Mouse (Mus musculus): ENCODE measurements around the gene Fabp6.

Gene Fabp6

DNA sequence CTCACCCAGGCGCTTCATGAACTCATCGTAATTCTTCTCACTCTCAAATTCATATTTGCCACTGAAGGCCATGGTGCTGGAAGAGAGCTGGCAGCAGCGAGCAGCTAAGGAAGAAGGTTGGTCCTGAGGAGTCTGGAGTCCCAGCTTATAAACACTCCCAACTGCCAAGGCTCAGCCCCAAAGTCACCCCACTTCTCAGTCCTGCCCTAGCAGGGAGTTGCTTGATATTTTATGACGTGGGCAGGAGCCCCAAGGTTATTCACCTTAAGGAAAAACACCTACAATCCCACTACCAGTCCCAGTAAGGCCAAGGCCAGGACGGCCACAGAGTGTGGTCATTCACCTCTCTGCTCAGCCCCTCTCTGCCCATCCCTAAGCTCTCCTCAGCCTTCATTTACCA lies at the start of gene Fabp6:
Fabp6 (minus strand) TSS at position 101 of the 400 bp plus-strand sequence.
- no peak for DNase-seq (ENCODE audit: low read depth, low spot score)

DNA sequence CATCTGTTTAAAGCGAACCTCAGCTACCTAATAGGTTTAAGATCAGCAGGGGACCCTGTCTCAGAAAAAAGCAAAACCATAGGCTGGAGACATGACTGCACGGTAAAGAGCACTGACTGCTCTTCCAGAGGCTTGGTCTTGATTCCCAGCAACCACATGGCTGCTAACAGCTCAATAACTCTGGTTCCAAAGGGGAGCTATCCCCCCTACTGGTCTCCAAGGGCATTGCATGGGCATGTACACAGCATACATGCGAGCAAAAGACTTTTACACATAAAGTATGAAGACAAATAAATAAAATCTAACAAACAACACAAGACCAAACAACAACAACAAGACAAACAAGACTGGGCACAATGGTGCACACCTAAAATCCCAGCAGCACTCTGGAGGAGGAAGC lies 43.9 kb upstream of the Fabp6 start:
- DNase-seq (ENCODE audit: low read depth, low spot score), result no peak

DNA sequence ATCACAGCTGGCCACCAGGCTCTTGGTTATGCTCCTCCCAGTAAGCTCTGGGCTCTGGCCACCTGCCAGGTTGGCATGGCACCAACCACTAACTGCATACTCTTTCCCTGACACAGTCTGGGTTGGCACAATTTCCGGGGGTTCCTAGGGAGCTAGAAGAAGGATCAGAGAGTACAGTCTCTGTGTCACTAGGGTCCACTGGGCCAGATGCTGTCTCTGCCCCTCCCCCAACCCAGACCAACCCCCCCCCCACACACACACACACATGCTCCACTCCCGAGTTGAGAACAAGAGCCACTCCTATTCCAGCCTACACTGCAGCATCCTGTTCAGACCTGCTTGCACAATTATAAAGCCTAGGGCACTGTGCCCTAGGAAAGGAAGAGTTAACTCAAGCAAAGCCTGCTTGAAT lies 41.8 kb upstream of the Fabp6 start:
- no peak for DNase-seq (ENCODE audit: low read depth, low spot score)

DNA sequence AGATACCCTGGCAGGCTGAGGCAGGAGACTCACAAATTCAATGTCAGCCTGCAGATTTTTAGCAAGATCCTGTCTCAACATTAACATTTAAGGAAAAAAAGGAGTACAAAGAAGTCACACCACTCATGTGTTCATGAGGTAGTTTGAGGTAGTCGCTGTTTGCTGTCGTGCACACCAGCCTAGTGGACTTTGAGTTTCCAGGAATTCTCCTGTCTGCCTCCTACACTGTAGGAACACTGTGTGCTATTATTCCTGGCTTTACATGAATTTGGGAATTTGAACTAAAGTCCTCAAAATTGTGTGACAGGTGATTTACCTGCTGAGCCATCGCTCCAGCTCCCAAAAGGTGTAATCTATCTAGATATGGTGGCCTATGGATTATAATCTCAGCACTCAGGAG lies 37.1 kb upstream of the Fabp6 start:
- no peak for DNase-seq (ENCODE audit: low read depth, low spot score)

DNA sequence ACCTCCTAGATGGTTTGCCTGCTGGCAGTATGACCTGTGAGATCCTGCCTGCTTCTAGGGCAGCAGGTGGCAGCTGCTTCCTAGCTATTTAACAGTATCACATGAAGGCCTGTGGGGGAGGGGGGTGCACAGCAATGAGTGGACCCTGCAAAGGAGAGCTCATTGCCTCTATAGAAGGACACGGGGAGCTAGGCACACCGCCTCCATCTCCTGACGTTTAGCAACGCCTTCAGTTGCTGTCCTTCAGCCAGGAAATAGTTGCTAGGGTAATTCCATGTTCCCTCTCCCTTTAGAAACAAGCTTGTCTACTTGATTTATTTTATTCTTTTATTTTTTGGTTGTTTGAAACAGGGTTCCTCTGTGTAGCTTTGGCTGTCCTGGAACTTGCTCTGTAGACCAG lies 35.4 kb upstream of the Fabp6 start:
- DNase-seq (ENCODE audit: low read depth, low spot score), result no peak

DNA sequence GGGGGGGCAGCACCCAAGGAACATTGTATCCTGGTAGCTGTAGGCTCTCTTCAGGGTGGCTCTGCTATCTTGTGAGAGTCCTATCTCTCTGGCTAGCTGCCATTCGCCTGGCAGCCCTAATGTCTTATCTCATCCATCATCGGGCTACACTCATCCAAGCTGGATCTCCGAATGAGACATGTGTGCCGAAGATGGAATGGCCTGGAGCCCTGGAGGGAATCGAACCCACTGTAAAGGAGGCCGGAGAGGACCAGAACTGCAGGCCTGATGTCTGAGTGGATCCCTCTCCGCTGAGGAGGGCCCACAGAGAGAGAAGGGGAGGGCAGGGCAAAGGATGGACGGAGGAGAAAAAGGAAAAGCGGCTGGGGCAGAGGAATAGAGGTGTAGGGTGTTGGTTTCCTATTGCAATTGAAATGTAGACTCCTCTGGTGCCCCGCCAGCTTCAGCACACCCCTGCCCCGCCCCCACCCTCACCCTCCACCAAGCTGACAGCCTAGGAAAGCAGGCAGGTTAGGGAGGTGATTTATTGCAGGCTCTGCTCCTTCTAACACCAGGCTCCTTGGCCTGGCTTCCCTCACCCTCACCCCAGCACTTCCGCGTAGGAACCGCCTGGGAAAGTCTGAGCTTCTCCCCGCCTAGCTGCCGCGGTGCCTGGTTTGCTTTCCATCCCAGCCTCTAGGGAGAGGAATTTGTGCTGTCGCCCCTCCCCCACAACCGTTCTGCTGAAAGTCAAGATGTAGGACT lies 32.5 kb upstream of the Fabp6 start:
- DNase-seq (ENCODE audit: low read depth, low spot score), result peak; percentile 82

DNA sequence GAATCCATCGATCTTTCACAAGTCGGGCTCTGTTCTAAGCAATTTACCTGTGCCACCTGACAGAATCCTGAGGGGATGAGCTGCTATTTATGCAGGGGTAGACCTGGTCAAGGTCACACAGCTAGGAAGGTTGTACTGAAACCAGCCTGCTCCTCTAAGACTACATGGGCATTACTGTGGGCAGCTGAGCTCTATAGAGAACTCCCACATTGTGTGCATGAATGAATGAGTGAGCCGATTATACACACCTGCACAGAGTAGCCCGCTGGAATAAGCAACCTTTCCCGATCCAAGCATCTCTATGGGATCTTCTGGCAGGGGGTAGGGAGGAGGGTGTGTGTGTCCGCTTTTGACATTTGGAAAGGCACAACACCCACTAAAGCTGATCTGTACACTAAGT lies 31.8 kb upstream of the Fabp6 start:
- DNase-seq (ENCODE audit: low read depth, low spot score), result no peak

DNA sequence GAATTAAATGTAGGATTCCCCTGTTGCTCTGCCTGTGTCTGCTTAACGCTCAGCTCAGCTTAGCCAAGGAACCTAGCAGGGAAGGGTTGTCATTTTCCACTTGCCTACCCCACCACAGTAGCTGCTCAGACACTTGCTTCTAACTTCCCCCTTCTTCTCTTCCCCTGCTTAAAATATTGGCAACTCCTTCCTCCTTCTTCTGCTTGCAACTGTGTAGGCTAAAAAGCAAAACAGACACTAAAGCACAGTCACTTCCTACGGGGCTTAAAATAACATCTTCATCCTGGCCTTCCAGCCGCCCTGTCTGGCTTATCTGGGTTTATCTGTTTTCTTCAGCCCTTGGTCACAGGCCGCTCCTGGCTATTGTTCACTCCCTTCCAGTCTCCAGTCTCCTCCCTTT lies 31.2 kb upstream of the Fabp6 start:
- DNase-seq (ENCODE audit: low read depth, low spot score), result no peak

DNA sequence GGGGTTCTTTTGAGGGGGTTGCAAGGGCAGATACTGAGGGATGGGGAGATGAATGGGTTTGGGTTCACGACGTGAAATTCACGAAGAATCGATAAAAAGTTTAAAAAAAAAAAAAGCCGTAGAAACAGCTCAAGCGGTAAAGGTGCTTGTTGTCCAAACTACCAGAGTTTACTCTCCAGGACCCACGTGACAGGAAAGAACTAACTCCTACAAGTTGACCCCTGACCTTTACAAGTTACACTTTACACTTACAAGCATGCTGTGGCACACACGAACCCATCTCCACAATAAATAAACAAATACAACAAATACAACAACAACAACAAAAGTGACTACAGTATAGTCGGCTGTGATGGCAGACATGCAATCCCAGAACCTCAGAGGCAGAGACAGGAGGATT lies 30.3 kb upstream of the Fabp6 start:
- DNase-seq (ENCODE audit: low read depth, low spot score), result no peak

DNA sequence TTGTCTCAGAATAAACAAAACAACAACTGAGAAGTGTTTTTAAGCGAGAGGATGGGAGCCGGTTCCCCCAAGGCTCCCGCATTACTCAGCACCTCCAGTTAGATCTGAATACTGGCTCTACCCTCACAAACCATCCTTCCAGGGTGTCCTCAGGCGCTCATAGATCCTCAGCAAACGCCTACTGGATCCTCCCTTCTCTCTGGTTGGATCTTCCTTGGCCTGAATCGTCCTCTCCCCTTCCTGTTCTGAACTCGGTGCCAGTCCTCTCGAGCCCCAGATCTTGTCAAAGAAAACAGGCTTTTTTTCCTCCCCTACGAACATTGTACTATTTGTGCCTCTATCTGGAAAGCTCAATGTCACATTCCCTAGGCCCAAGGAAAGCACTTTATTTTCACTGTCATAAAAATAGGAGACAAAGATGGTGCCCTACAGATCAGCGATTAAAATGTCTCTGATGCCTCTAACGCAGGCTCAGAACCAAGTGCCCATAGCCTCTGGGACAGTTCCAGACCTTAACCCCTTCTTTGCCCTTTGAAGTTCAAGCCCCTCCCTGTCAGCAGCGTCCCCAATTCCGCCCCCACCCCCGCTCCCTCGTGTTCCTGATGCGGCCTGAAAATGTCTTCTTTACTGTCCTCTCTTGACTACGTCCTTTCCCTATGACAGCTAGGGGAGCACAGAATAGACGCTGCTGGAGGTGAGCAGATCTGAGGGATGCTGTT lies 25.7 kb upstream of the Fabp6 start:
- DNase-seq (ENCODE audit: low read depth, low spot score), result no peak

DNA sequence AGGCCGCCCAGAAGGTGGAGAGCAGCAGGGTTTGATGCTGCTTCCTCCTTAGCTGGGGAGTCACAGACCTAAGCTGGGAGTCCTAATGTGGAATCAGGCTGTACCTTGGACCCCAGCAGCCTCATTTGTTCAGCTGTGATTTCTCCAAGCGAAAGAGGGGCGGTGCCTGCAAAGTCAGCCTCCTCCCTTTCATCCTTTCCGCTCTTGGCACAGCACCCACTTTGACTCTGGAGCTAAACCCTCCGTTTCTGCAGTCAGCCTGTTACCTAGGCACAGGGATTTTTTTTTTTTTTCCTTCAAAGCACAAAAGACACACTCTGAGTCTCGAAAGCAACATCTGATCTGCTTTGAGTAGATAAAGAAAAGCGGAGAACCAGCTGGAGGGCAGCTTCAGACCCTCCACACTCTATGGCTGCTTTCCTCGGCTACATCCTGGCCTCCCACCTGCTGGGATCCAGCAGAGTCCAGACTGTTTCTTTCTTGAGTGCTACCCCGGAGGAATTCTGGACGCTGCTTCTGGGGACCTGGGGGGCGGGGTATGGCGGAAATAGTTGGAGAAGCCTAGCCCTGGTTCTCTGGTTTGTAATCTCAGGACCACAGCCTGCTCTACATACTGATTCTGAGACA lies 25.1 kb upstream of the Fabp6 start:
- DNase-seq (ENCODE audit: low read depth, low spot score), result peak; percentile 27

DNA sequence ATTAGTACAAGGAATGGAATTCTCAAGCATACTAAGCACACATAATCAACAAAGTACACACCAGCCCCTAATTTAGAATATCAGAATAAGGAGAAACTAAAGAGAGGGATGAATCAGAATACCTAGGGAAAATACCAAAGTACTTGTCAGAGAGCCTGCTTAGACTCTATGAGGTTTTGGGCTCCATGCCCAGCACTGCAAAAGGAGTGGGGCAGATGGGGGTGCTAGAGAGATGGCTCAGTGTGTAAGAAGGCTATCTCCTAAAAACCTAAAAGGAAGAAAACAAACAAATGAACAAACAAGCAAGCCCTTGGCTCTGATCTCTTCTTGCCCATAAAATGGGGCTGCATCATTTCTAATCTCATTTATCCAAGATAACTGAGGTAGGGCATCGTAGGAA lies 23.0 kb upstream of the Fabp6 start:
- DNase-seq (ENCODE audit: low read depth, low spot score), result no peak

DNA sequence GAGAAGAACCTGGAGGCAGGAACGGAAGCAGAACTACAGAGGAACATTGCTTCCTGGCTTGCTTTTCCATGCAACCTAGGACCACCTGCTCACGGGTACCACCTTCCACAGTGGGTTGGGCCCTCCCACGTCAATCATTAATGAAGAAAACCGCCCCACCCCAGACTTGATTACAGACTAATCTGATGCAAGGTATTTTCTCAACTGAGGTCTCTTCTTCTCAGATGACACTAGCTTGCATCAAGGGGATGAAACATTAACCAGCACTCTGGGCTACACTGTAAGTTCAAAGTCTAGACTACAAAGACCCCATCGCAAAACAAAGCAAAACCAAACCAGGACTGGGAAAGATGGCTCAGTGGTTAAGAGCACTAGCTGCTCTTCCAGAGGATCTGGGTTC lies 20.4 kb upstream of the Fabp6 start:
- no peak for DNase-seq (ENCODE audit: low read depth, low spot score)

DNA sequence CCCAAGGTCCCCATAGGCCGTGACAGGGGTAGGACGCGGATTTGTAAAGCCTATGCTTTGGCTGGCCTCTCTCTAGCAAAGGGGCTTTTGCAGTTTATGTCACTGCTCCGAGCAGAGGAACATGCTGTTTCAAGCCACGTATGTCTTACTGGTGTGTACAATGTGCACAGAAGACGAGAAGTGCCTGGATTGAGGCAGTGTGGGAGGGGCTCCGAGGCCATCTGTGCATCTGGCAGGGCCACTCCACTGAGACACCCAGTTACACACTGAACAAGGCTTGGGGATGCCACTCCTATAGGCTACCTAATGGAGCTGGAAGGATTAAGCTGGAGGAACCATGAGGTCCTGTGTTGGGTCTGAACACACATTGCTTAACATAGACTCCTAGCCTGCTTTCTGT lies 17.1 kb upstream of the Fabp6 start:
- no peak for DNase-seq (ENCODE audit: low read depth, low spot score)

DNA sequence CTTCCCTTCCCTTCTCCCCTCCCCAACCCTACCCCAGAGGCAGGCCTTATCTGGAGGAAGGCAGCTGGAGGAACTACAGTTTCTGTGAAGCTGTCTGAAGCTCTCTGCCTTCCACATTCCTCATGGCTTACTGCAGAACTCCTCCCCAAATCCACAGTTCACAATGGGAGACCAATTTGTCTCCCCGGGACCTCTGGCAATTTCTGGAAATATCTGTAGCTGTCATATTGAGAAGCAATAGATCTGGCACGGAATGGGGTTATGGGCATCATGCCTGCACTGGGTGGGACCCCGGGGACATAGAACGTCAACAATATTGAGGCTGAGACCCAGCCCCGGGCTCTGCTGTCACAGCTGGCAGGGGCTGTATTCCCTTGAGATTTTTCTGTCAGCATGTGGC lies 16.6 kb upstream of the Fabp6 start:
- no peak for DNase-seq (ENCODE audit: low read depth, low spot score)

DNA sequence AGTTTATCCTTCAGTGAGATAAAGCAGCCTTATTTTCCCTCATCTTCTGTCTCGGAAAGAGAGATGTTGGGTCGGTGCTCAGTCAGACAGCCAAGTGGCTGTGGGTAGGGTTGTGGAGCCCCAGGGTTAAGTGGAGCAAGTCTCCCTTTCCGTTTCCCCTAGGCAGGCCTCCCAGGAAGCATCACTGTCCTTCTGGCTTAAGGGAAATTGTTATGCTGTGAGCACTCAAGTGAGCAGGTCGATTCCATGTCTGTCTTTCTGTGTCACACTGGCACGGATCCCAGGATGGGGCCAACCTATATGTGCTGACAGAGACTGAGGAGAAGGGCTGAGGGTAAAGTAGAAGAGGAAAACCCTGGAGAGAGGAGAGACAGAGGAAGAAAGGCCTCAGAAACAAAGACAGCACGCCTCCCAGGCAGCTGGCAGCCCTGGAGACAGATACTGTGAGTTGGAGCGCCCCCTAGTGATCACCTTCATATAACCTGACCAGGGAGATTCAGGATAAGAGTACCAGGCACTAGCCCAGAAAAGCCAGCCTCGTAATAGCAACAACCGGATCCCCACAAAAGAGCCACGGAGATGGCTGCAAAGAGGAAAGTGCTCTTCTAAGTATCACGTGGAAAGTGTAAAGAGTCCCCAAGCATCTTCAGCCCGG lies 11.6 kb upstream of the Fabp6 start:
- peak; percentile 91 for DNase-seq (ENCODE audit: low read depth, low spot score)

DNA sequence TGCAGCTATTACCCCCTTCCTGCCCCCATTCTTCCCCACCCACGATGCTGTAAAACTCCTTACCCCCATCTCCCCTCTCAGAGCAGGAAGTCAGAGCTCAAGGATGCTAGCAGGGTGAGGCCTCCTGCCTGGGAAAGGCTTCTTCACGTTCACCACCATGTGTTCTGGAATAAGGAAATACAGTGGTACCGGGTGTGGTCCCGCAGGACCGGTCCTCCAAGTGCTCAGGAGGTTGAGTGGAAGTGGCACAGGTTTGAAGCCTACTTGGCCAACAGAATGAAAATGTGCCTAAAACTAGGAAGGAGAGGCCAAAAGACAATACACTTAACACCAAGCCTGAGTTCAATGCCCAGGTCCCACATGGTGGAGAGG lies 9.3 kb upstream of the Fabp6 start:
- no peak for DNase-seq (ENCODE audit: low read depth, low spot score)

DNA sequence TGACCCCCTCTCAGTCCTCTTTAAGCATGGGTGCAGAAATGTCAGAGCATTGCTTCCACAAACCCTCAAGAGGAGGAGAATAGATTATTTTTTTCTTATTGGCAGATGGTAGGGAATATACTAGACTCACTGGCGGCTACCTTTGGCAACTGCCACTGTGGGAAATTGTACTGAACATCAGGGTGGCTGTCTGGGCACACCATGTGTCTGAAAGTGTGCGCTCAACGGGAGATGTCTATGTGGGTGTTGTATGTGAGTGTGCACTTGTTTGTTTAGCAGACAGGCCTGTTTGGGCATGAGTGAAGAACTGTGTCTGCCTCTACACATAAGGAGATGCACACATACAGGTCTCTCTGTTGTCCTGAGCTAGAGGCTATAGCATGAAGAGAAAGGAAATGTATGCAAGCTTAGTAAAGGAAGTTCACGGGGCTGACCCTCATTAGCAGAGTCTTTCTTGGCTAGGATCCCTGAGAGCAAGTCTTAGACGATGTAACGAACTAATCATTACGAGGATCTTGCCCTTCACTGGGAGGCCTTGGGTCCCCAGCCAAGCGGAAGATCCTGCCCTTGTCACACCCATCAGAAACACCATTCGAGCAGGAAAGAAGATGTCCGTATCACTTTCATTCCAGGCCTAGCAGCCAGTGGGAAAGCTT lies 8.8 kb upstream of the Fabp6 start:
- no peak for DNase-seq (ENCODE audit: low read depth, low spot score)

DNA sequence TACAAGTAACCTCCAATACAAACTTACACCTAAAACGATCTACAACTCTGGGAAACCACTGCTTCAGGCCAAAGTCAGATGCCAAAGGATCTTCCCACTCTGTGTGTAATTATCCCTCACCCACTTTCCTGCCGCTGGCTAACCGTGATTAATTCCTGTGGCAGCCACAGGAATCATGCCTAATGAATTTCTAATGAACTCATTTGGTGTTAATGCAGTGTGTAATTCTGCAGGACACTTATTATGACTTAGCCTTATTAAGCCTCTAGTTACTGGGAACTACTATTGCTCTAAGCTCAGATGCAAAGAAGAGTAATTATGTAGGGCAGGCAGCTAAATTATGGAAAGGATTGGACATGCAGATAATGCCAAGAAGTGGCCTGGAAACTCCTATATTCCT lies 7.1 kb upstream of the Fabp6 start:
- DNase-seq (ENCODE audit: low read depth, low spot score), result no peak

DNA sequence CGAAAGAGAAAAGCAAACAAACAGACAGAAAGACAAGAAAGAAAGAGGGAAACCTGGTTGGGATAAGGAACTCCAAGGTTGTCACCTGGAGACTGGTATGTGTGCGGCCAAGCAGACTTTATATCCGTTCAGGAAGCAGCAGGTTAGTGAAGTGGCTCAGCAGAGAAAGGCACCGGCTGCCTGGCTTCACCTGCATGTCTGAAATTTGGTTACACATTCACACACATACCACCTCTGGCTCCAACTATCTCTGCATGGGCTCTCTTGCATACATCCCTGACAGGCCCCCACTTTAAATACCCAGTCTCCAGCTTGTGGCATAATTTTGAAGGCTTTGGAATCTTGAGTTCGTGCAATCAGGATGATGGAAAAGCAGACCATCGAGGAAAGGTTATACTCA lies 4.5 kb upstream of the Fabp6 start:
- DNase-seq (ENCODE audit: low read depth, low spot score), result no peak

DNA sequence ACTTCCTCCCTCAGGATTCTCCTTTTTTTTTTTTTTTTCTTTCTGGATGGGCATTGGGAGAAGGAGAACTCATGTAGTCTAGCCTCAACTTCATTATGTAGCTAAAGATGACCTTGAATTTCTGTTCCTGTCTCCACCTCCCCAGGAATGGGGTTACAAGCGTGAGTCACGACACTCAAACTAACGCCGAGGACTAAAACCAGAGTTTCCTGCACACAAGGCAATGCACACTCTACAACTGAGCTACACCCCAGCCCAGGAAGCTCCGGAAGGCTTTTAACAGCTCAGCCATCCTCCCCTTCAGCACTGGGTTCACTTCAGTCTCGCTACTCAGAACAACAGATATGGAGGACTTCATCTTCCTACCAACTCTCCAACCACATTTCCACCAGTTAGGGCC lies 3.6 kb upstream of the Fabp6 start:
- DNase-seq (ENCODE audit: low read depth, low spot score), result no peak

DNA sequence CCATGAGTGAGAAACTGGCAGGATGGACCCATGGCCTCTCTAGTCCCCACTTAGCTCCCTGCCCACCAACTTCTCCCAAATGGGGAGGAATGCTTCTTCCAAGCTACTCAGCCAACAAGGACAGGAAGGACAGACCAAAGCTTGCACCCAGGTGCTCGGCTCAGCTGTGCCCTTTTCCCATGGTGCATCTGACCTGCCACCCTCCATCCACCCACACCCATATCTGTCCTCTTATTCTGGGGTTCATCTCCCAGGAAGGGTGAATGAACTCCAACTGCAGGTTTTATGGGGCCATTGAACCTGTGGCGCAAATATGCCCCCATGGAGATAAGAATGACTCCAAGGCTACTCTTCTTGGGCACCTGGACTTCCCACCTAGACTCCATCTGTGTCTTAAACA lies 2.9 kb upstream of the Fabp6 start:
- DNase-seq (ENCODE audit: low read depth, low spot score), result no peak
